Mouse (Mus musculus) MEL (cell line): ENCODE data around the gene Adamts2. TPM values are rescaled to one million over a fixed set of nuclear protein-coding genes. Genes with fewer than 3 reads are reported as not detected.

Source experiments
- DNase-seq: peaks from one replicate; pipeline ENCODE4 v3.0.0; 2011; ENCODE audit warnings: low read depth, low spot score
- H3K27ac ChIP-seq: 2 replicates; pipeline ENCODE4 v1.5.1; 2012; ENCODE audit warnings: low read depth, mild to moderate bottlenecking, control low read depth, low read length, moderate library complexity; ENCODE audit not compliant: control insufficient read depth
- H3K27me3 ChIP-seq, 2 experiments: fragments of 150-350 bp in 1 of 2; sonication (generic) in 1 of 2; 2 replicates each; pipeline ENCODE4 v1.6.1; 2012; ENCODE audit warnings: low read length in 2 of 2, mild to moderate bottlenecking in 2 of 2, improper control_type of control experiment in 1 of 2, moderate library complexity in 1 of 2; ENCODE audit not compliant: insufficient read depth in 2 of 2, control insufficient read depth in 1 of 2
- H3K36me3 ChIP-seq, 2 experiments: 2 replicates each; pipeline ENCODE4 v1.6.1; 2012 to 2014; ENCODE audit warnings: low read length in 2 of 2, improper control_type of control experiment in 1 of 2, inconsistent platforms in 1 of 2, mild to moderate bottlenecking in 1 of 2; ENCODE audit not compliant: insufficient read depth in 2 of 2, control insufficient read depth in 1 of 2
- H3K4me1 ChIP-seq, 2 experiments: fragments of 150-350 bp in 1 of 2; sonication (generic) in 1 of 2; 2 replicates each; pipeline ENCODE4 v1.6.1; 2012; ENCODE audit warnings: low read length in 2 of 2, improper control_type of control experiment in 1 of 2, mild to moderate bottlenecking in 1 of 2; ENCODE audit not compliant: insufficient read depth in 2 of 2, control insufficient read depth in 1 of 2
- H3K4me3 ChIP-seq, 2 experiments: fragments of 150-350 bp in 1 of 2; sonication (generic) in 1 of 2; 2 replicates each; pipeline ENCODE4 v1.5.1; 2012; ENCODE audit warnings: low read depth in 2 of 2, low read length in 2 of 2, mild to moderate bottlenecking in 2 of 2, moderate library complexity in 2 of 2, control low read depth in 1 of 2, improper control_type of control experiment in 1 of 2; ENCODE audit not compliant: control insufficient read depth in 1 of 2, insufficient read depth in 1 of 2
- H3K79me2 ChIP-seq: 2 replicates; pipeline ENCODE4 v1.6.1; 2012; ENCODE audit warnings: mild to moderate bottlenecking, low read length, moderate library complexity; ENCODE audit not compliant: control insufficient read depth, poor library complexity, insufficient read depth
- H3K9ac ChIP-seq: 2 replicates; pipeline ENCODE4 v1.6.1; 2012; ENCODE audit warnings: low read depth, mild to moderate bottlenecking, control low read depth, low read length, moderate library complexity; ENCODE audit not compliant: control insufficient read depth, poor library complexity, severe bottlenecking
- H3K9me3 ChIP-seq: fragments of 150-350 bp; sonication (generic); replicated peaks from 2 replicates; pipeline ENCODE4 v1.6.1; 2012; ENCODE audit warnings: mild to moderate bottlenecking, low read length, improper control_type of control experiment, moderate library complexity; ENCODE audit not compliant: insufficient read depth
- CTCF ChIP-seq, 3 experiments: IDR thresholded peaks in 2 of 3; conservative IDR thresholded peaks in 1 of 3; 2 replicates each; pipeline ENCODE4 v1.5.1; 2011 to 2012; ENCODE audit warnings: low read length in 3 of 3, low read depth in 2 of 3, mild to moderate bottlenecking in 2 of 3, improper control_type of control experiment in 1 of 3, inconsistent platforms in 1 of 3, mixed read lengths in 1 of 3, moderate library complexity in 1 of 3; ENCODE audit not compliant: control insufficient read depth in 1 of 3, insufficient read depth in 1 of 3, poor library complexity in 1 of 3, severe bottlenecking in 1 of 3
- ETS1 ChIP-seq: IDR thresholded peaks from 2 replicates; pipeline ENCODE4 v1.6.1; 2012; ENCODE audit warnings: low read depth, mild to moderate bottlenecking, inconsistent platforms, low read length, improper control_type of control experiment, moderate library complexity
- GATA1 ChIP-seq: IDR thresholded peaks from 2 replicates; pipeline ENCODE4 v1.6.1; 2011; ENCODE audit warnings: low read depth, low read length, improper control_type of control experiment
- MAZ ChIP-seq: IDR thresholded peaks from 2 replicates; pipeline ENCODE4 v1.6.1; 2012; ENCODE audit warnings: low read depth, mild to moderate bottlenecking, inconsistent platforms, low read length, improper control_type of control experiment
- MYB ChIP-seq: IDR thresholded peaks from 2 replicates; pipeline ENCODE4 v1.6.1; 2011; ENCODE audit warnings: mild to moderate bottlenecking, low read depth, low read length, improper control_type of control experiment
- MYC ChIP-seq: IDR thresholded peaks from 2 replicates; pipeline ENCODE4 v1.6.1; 2011; ENCODE audit warnings: low read depth, mild to moderate bottlenecking, low read length, improper control_type of control experiment, moderate library complexity
- RCOR1 ChIP-seq: IDR thresholded peaks from 2 replicates; pipeline ENCODE4 v1.6.1; 2012; ENCODE audit warnings: low read depth, mild to moderate bottlenecking, inconsistent platforms, low read length, improper control_type of control experiment
- TAL1 ChIP-seq: IDR thresholded peaks from 2 replicates; pipeline ENCODE4 v1.6.1; 2012; ENCODE audit warnings: mild to moderate bottlenecking, inconsistent platforms, low read length, moderate library complexity, mixed read lengths
- TCF12 ChIP-seq: IDR thresholded peaks from 2 replicates; pipeline ENCODE4 v1.6.1; 2014; ENCODE audit warnings: low read depth, mild to moderate bottlenecking, inconsistent platforms, low read length, improper control_type of control experiment, moderate library complexity
- UBTF ChIP-seq: IDR thresholded peaks from 2 replicates; pipeline ENCODE4 v1.6.1; 2012; ENCODE audit warnings: low read depth, mild to moderate bottlenecking, inconsistent platforms, low read length, improper control_type of control experiment, moderate library complexity, borderline replicate concordance; ENCODE audit not compliant: insufficient read depth
- ZC3H11A ChIP-seq: IDR thresholded peaks from 2 replicates; pipeline ENCODE4 v1.6.1; 2012; ENCODE audit warnings: low read depth, mild to moderate bottlenecking, inconsistent platforms, low read length, improper control_type of control experiment
- ZKSCAN1 ChIP-seq: IDR thresholded peaks from 2 replicates; pipeline ENCODE4 v1.6.1; 2012; ENCODE audit warnings: low read depth, mild to moderate bottlenecking, inconsistent platforms, low read length, improper control_type of control experiment, moderate library complexity
- ZMIZ1 ChIP-seq: IDR thresholded peaks from 2 replicates; pipeline ENCODE4 v1.6.1; 2012; ENCODE audit warnings: low read depth, mild to moderate bottlenecking, inconsistent platforms, low read length, improper control_type of control experiment, moderate library complexity
- polyA plus RNA-seq, 2 experiments: library from polyadenylated mRNA; stranded (reverse) in 1 of 2; unstranded in 1 of 2; fragments of >175 nt in 1 of 2; fragments of >200 nt in 1 of 2; gene quantifications; 2 replicates each; pipeline versions ENCODE4 v1.2.1 to v1.2.4; 2012; ENCODE audit warnings: low replicate concordance in 2 of 2, low read depth in 1 of 2; ENCODE audit not compliant: insufficient read length in 2 of 2, insufficient read depth in 1 of 2, missing spikeins in 1 of 2
- total RNA-seq: library from RNA; depleted of rRNA; stranded (reverse); fragments of 300-350 nt; gene quantifications from 2 replicates; pipeline ENCODE4 v1.2.3, GENCODE M21; 2012

Gene Adamts2
- total and polyA plus RNA-seq, 3 experiments, result not detected

DNA sequence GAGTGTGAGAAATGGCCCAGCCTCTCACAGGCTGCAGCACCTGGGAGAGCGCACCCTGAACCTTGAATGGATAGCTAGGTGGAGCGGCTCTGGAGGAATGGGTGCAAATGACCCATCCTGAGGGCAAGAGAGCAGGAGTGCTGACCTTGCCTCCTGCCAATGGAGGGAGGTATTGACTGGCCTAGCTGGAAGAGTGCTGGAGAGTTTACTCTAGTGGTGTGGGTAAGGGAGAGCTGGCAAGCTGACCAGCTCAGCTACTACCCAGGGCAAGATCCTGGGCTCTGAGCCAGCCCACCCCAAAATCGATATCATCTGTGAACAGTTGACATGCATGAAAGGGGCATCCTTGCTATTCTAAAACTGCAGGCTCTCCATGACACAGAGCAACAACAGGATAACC lies 244.1 kb downstream of the Adamts2 start:
- TF ChIP-seq RCOR1, result no peak
- TF ChIP-seq TCF12, result no peak
- TF ChIP-seq ZC3H11A, result no peak
- TF ChIP-seq GATA1, result no peak
- no peak for TF ChIP-seq MAZ
- TF ChIP-seq ZKSCAN1, result no peak
- TF ChIP-seq TAL1, result no peak
- TF ChIP-seq MYC, result no peak
- TF ChIP-seq MYB, result no peak
- no peak for TF ChIP-seq UBTF
- Histone ChIP-seq H3K36me3 (no peaks in the 10 kb centered on the region), H3K9ac (no peak overlapping the region), H3K4me1 (peaks cover 0 to 3% of the 10 kb centered on the region in 2 experiments; a peak in 1 of 4 replicates), H3K9me3 (no peaks in the 10 kb centered on the region), H3K27me3 (peaks cover 0 to 3% of the 10 kb centered on the region in 2 experiments; a peak in 1 of 4 replicates), H3K27ac (no peak overlapping the region), H3K4me3 (no peak overlapping the region), H3K79me2 (no peaks in the 10 kb centered on the region)
- no peak for DNase-seq

DNA sequence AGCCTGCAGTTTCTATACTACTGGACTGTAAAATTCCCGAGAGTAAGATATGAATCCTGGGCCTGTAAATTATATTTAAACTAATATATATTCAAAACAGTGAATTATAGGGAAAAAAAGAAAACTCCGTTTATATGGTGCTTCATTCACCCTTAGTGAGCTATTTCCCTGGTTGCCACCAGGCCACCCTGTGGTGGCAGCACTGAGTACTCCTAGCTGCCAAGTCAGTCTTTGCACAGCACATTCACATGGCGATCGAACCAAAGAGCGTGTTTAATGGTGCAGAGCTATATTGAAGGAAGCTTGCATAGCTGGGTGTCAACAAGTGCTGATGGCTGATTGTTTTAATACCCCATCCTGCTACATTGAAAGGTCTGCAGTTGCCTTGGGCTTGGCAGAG lies 245.2 kb downstream of the Adamts2 start:
- Histone ChIP-seq H3K9ac (no peak overlapping the region), H3K36me3 (no peaks in the 10 kb centered on the region), H3K27me3 (peaks cover 0 to 3% of the 10 kb centered on the region in 2 experiments; a peak in 1 of 4 replicates), H3K79me2 (no peaks in the 10 kb centered on the region), H3K27ac (no peak overlapping the region), H3K4me1 (peaks cover 0 to 3% of the 10 kb centered on the region in 2 experiments; a peak in 1 of 4 replicates), H3K4me3 (no peak overlapping the region), H3K9me3 (no peaks in the 10 kb centered on the region)
- DNase-seq, result peak; percentile 17
- no peak for TF ChIP-seq RCOR1
- peak; percentile 26 to 33 (median 28); a peak in 5 of 6 replicates for TF ChIP-seq CTCF (IDR thresholded peaks at IDR 0.05 in 2 of 3, conservative IDR thresholded peaks at IDR 0.05 in 1 of 3; ENCODE audit: control insufficient read depth in 1 of 3, insufficient read depth in 1 of 3, low read depth in 2 of 3, low read length in 3 of 3, poor library complexity in 1 of 3, severe bottlenecking in 1 of 3)

DNA sequence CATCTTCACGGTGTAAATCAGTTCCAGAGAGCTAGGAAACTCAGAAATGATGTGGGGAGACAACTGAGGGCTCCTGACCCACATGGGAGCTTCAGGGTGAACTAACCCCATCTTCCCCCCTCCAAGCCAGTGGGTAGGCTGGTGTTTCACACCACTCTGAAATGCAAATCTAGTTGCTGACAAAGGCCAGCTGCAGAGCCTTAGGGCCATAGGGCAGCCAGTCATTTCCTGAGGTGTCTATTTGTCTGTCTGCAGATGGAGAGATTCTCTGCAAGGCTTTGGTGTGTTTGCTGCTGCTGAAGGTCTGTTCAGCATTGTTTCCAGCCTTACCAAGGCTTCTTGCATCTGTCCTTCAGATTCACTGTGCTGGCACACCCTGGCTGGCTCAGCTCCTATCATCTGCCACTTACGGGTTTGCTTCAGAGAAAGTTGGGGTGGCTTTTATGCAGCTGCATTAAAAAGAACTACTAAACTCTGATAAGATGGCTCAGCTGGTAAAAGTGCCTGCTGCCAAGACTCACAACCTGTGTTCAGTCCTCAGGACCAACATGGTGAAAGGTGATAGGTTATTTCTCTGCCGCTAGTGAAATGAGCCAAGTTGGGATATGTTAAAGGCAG lies 246.7 kb downstream of the Adamts2 start:
- TF ChIP-seq ETS1 (peak; percentile 68), ZMIZ1 (no peak)
- H3K9me3 ChIP-seq, result no peaks in the 10 kb centered on the region
- no peaks in the 10 kb centered on the region for H3K79me2 ChIP-seq
- peaks cover 0 to 3% of the 10 kb centered on the region in 2 experiments; a peak in 1 of 4 replicates for H3K4me1 ChIP-seq
- peak; percentile 47 for DNase-seq
- H3K4me3 ChIP-seq, result peak overlapping the region; percentile 7 to 48; a peak in 2 of 4 replicates
- H3K36me3 ChIP-seq, result no peaks in the 10 kb centered on the region
- no peak overlapping the region for H3K27ac ChIP-seq
- no peak overlapping the region for H3K9ac ChIP-seq
- no peaks in the 10 kb centered on the region for H3K27me3 ChIP-seq
